Mouse (Mus musculus) MEL (cell line): ENCODE data around the gene Tln2.

Experiments used
- CTCF ChIP-seq, 3 experiments: IDR thresholded peaks in 2 of 3; conservative IDR thresholded peaks in 1 of 3; 2 replicates each; pipeline ENCODE4 v1.5.1; 2011 to 2012; ENCODE audit warnings: low read length in 3 of 3, low read depth in 2 of 3, mild to moderate bottlenecking in 2 of 3, improper control_type of control experiment in 1 of 3, inconsistent platforms in 1 of 3, mixed read lengths in 1 of 3, moderate library complexity in 1 of 3; ENCODE audit not compliant: control insufficient read depth in 1 of 3, insufficient read depth in 1 of 3, poor library complexity in 1 of 3, severe bottlenecking in 1 of 3
- EP300 ChIP-seq, 2 experiments: IDR thresholded peaks; 2 replicates each; pipeline ENCODE4 v1.6.1; 2011; ENCODE audit warnings: improper control_type of control experiment in 2 of 2, low read length in 2 of 2, low read depth in 1 of 2, mild to moderate bottlenecking in 1 of 2
- MXI1 ChIP-seq: IDR thresholded peaks from 2 replicates; pipeline ENCODE4 v1.6.1; 2011; ENCODE audit warnings: mild to moderate bottlenecking, low read depth, low read length, improper control_type of control experiment
- NELFE ChIP-seq: IDR thresholded peaks from 2 replicates; pipeline ENCODE4 v1.6.1; 2011; ENCODE audit warnings: low read depth, low read length, improper control_type of control experiment
- POLR2AphosphoS2 ChIP-seq: IDR thresholded peaks from 2 replicates; pipeline ENCODE4 v1.6.1; 2011; ENCODE audit warnings: low read length, improper control_type of control experiment
- POLR2AphosphoS5 ChIP-seq: IDR thresholded peaks from 2 replicates; pipeline ENCODE4 v1.6.1; 2012; ENCODE audit warnings: low read depth, borderline replicate concordance, mild to moderate bottlenecking, inconsistent platforms, low read length, moderate library complexity, mixed read lengths
- RCOR1 ChIP-seq: IDR thresholded peaks from 2 replicates; pipeline ENCODE4 v1.6.1; 2012; ENCODE audit warnings: low read depth, mild to moderate bottlenecking, inconsistent platforms, low read length, improper control_type of control experiment
- SIN3A ChIP-seq: IDR thresholded peaks from 2 replicates; pipeline ENCODE4 v1.6.1; 2012; ENCODE audit warnings: low read length, improper control_type of control experiment, inconsistent platforms

DNA sequence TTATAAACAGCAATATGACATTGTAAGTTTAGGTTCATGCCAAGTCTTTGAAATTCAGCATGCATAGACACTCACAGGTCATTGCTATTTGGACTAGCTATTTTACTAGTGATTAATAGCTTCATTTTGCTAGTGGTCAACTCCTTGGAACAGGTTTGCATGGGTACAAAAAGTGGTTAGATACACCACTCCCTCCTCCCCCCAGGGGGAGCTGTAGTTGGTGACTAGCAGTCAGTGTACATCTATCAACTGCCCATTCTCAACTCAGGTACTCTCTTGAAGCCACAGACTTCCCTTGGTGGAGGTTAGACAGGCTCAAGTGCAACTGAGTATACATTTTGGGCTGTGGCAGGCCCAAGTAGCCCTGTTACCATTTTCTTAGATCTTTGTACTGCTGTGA, 256.5 kb downstream of the Tln2 start:
- TF ChIP-seq POLR2AphosphoS2 (no peak), RCOR1 (no peak), CTCF (IDR thresholded peaks at IDR 0.05 in 2 of 3, conservative IDR thresholded peaks at IDR 0.05 in 1 of 3; ENCODE audit: control insufficient read depth in 1 of 3, insufficient read depth in 1 of 3, low read depth in 2 of 3, low read length in 3 of 3, poor library complexity in 1 of 3, severe bottlenecking in 1 of 3) (no peak), POLR2AphosphoS5 (no peak), SIN3A (no peak), MXI1 (no peak), NELFE (no peak), EP300 (IDR thresholded peaks at IDR 0.05; ENCODE audit: low read depth in 1 of 2, low read length in 2 of 2) (no peak)
